Mouse (Mus musculus) liver, embryonic 11.5 days (tissue): ENCODE results near the gene Mpp4. TPM values are rescaled to one million over a fixed set of nuclear protein-coding genes. Genes with fewer than 3 reads are reported as not detected.
A peak's percentile ranks its signal among the peaks of the same experiment; 100 is the strongest.

ENCODE experiments used
- ATAC-seq: fragments of 200-750 bp; cut with Nextera tagmentation; replicated peaks from 2 replicates; pipeline ENCODE4 v1.8.0; 2017; ENCODE audit warnings: moderate number of reproducible peaks, mild to moderate bottlenecking, moderate TSS enrichment, moderate library complexity; ENCODE audit not compliant: low FRiP score
- DNase-seq: peaks from one replicate; pipeline ENCODE4 v3.0.0-alpha.2; 2017; ENCODE audit warnings: low spot score
- H3K27ac ChIP-seq: fragments of 300-500 bp; sonication (generic); 2 replicates; pipeline ENCODE4 v1.5.1; 2014; ENCODE audit warnings: mild to moderate bottlenecking, low read depth, low read length, control low read depth
- H3K27me3 ChIP-seq: fragments of 300-500 bp; sonication (generic); replicated peaks from 2 replicates; pipeline ENCODE4 v1.6.1; 2014; ENCODE audit warnings: low read length, mixed read lengths; ENCODE audit not compliant: control insufficient read depth, insufficient read depth
- H3K36me3 ChIP-seq: fragments of 300-500 bp; sonication (generic); 2 replicates; pipeline ENCODE4 v1.6.1; 2014; ENCODE audit warnings: mild to moderate bottlenecking, low read length, moderate library complexity, mixed read lengths; ENCODE audit not compliant: control insufficient read depth, insufficient read depth
- H3K4me1 ChIP-seq: fragments of 300-500 bp; sonication (generic); replicated peaks from 2 replicates; pipeline ENCODE4 v1.6.1; 2014; ENCODE audit warnings: low read length, mixed read lengths; ENCODE audit not compliant: control insufficient read depth, insufficient read depth
- H3K4me2 ChIP-seq: fragments of 300-500 bp; sonication (generic); 2 replicates; pipeline ENCODE4 v1.6.1; 2014; ENCODE audit warnings: mild to moderate bottlenecking, control low read depth, moderate library complexity
- H3K4me3 ChIP-seq: fragments of 300-500 bp; sonication (generic); 2 replicates; pipeline ENCODE4 v1.5.1; 2014; ENCODE audit warnings: low read depth, low read length, control low read depth
- H3K9ac ChIP-seq: fragments of 300-500 bp; sonication (generic); 2 replicates; pipeline ENCODE4 v1.6.1; 2014; ENCODE audit warnings: low read depth, low read length, control low read depth
- H3K9me3 ChIP-seq: fragments of 300-500 bp; sonication (generic); 2 replicates; pipeline ENCODE4 v1.6.1; 2016; ENCODE audit warnings: low read length, inconsistent platforms, mixed read lengths; ENCODE audit not compliant: control insufficient read depth
- WGBS: fragments of 180-500 bp; shearing (Covaris S2); extraction: QIAGEN DNeasy Blood & Tissue Kit; methylation state at CpG from one replicate; pipeline ENCODE4 v1.1.7; 2014; 5-methylcytosine and 5-hydroxymethylcytosine counted together
- polyA plus RNA-seq: library from polyadenylated mRNA; unstranded; fragments of >200 nt; fragmentation: Nextera tagmentation; extraction: Ambion mirVana; gene quantifications from 2 replicates; pipeline ENCODE4 v1.2.1, GENCODE M21; 2014

Mpp4 gene
- polyA plus RNA-seq = 0.47 and 0.52 TPM in 2 replicates

DNA sequence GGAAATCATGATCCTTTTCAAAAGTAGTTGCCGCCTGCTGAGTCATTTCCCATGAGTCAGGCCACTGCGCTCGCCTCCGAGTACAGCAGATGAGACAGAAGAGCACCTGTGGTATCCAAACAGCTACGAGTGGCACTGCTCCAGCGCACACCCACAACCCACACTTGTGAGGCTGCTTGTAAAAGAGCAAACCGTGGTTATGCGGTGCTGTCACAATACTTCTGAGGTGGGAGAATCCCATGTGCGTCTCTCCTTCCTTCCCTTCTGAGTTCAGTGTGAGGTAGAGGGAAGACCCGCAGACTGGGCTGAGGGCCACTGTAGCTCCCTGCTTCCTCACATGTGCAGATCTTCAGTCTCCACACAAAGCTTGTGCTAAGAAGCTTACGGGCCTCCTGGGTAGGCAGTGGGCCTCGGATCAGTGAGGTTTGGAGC is at the start of gene Mpp4:
Gene Mpp4 (minus strand): TSS at position 360 of the 432 bp plus-strand sequence.
- DNase-seq (no peak), ATAC-seq (no peak)
- no peak within 1 kb of the TSS for H3K4me3 ChIP-seq
- no peak within 1 kb of the TSS for H3K4me2 ChIP-seq
- H3K27ac ChIP-seq = no peak within 1 kb of the TSS
- H3K36me3 ChIP-seq = peaks cover 4% of the 10 kb centered on the region; the same call in 1 of the 2 replicates
- H3K9ac ChIP-seq = no peak within 1 kb of the TSS
- H3K27me3 ChIP-seq = no peaks in the 10 kb centered on the region
- no peaks in the 10 kb centered on the region for H3K9me3 ChIP-seq
- 58% methylated on average over 12 of the region's 12 CpGs for WGBS
- H3K4me1 ChIP-seq = no peaks in the 10 kb centered on the region

DNA sequence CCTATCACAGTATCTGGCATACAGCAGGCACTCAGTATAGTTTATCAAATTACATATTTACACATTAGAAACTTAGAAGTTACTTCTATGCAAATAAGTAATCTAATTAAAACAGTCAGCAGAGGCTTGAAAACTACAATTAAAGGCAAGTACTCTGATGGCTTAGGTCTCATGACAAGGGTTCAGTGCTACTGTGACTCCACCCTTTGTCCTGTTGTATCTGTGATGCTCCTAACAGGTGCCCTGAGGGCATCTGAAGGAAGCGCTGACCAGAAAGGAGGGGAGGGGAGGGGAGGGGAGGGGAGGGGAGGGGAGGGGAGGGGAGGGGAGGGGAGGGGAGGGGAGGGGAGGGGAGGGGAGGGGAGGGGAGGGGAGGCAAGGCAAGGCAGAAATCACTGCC is 49.8 kb upstream of the Mpp4 start:
- no peak for ATAC-seq
- peaks cover 4% of the 10 kb centered on the region; the same call in 1 of the 2 replicates for H3K36me3 ChIP-seq
- 40% methylated on average over 1 of the region's 1 CpGs for WGBS

DNA sequence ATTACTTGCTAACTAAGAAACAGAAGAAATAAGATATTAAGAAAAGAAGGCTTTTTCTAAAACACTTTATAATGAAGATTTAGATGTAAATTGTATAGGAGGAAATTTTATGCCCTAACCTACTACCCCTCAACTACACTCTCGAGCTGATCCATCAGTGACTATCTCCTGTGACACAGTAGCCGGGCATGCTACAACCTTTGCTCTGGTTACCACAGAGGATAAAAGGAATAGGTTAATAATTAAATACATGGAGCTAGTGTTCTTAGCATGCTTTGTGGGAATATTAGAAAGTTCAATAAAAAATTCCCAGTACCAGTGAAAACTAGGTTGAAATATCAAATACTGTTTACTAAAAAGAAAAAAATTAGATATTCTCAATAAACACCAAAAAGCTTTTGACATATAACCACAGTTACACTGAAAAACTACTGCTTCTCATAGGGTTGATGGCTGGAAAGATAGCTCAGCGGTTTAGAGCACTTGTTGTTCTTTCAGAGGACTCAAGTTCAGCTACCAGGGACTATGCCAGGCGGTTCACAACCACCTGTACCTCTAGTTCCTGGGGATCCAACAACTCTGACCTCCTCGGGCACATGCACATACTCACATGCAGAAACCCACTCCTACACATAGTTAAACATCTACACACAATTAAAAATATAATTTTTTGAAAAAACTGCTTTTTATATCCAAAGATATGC is 49.0 kb upstream of the Mpp4 start:
- H3K27me3 ChIP-seq = no peaks in the 10 kb centered on the region
- H3K9ac ChIP-seq = no peak overlapping the region
- no peak; the same call in 1 of the 2 replicates for ATAC-seq
- no peak overlapping the region for H3K4me2 ChIP-seq
- no peaks in the 10 kb centered on the region for H3K4me1 ChIP-seq
- DNase-seq = no peak
- H3K36me3 ChIP-seq = peaks cover 4% of the 10 kb centered on the region; the same call in 1 of the 2 replicates
- no peaks in the 10 kb centered on the region for H3K9me3 ChIP-seq
- H3K4me3 ChIP-seq = no peak overlapping the region
- H3K27ac ChIP-seq = peak overlapping the region; percentile 43
- WGBS = 70% methylated on average over 5 of the region's 5 CpGs

More for the DNA sequence above, 49.8 kb upstream of the Mpp4 start:
- H3K9ac ChIP-seq = no peak overlapping the region
- no peaks in the 10 kb centered on the region for H3K4me1 ChIP-seq
- no peaks in the 10 kb centered on the region for H3K27me3 ChIP-seq
- H3K27ac ChIP-seq = 0 out of 2 replicates have a peak overlapping the region, but pooled peaks have one; percentile 43
- no peaks in the 10 kb centered on the region for H3K9me3 ChIP-seq
- no peak overlapping the region for H3K4me2 ChIP-seq
- no peak for DNase-seq
- no peak overlapping the region for H3K4me3 ChIP-seq

DNA sequence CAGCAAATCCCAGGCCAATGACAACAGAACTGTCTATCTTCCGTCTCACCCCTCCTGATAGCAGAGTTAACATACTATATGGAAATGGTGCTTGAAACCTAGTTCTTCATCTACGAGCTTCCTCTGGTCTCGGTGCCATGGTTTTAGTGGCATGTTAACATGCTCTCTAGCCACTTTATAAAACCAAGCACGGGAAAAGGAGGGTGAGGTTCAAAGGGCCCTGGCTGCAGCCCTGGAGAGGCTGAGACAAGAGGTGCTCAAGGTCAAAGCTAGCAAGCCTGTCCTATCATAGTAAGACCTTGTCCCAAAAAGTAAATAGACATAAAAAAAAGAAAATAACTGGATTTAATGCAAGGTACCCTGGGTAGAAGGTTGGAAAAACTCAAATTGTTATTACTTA is 48.5 kb upstream of the Mpp4 start:
- no peak for ATAC-seq
- H3K27ac ChIP-seq = no peak overlapping the region; the same call in 1 of the 2 replicates
- no peaks in the 10 kb centered on the region for H3K27me3 ChIP-seq

DNA sequence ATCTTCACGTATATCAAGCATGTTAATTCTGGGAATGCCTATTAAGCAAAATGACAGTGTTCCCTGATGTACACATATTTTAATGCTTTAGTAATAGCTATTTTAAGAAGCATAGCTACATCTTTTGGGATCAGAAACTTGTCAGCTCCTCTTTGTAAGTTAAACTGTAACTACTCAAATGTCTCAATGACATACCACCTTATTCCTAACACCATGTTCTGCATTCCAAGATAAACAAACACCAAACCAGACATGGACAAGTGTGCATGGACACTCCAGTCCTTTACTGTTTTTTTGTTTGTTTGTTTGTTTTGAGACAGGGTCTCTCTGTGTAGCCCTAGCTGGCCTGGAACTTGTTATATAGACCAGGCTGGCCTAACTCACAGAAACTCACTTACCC is 45.1 kb upstream of the Mpp4 start:
- Histone ChIP-seq H3K9ac (no peak overlapping the region), H3K27ac (no peak overlapping the region), H3K9me3 (no peaks in the 10 kb centered on the region), H3K4me2 (no peak overlapping the region), H3K4me3 (no peak overlapping the region), H3K27me3 (no peaks in the 10 kb centered on the region), H3K36me3 (no peaks in the 10 kb centered on the region; the same call in 1 of the 2 replicates), H3K4me1 (no peaks in the 10 kb centered on the region)
- WGBS = 97% methylated on average over 1 of the region's 1 CpGs
- ATAC-seq (no peak), DNase-seq (no peak)

More for the DNA sequence above, 48.5 kb upstream of the Mpp4 start:
- Histone ChIP-seq H3K9ac (no peak overlapping the region; the same call in 1 of the 2 replicates), H3K36me3 (peaks cover 4% of the 10 kb centered on the region; the same call in 1 of the 2 replicates), H3K9me3 (no peaks in the 10 kb centered on the region), H3K4me1 (no peaks in the 10 kb centered on the region), H3K4me2 (no peak overlapping the region), H3K4me3 (no peak overlapping the region)
- no peak for DNase-seq
- WGBS = 64% methylated on average over 4 of the region's 4 CpGs

DNA sequence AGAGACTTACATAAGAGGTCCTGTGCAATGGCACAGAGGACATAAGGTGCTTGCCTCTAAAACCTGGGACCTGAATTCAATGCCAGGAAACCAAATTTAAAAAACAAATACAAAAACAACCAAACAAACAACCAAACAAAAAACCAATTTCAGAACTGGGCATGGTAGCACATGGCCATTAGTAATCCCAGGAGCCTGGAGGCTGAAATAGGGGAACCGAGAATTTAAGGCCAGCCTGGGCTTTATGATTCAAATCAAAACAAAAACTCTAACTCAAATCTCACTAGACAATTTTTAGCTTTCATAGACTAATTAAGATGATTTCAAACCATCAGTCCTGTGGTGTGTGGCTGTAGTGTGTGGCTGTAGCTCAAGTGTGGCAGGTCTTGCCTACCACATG is 41.3 kb upstream of the Mpp4 start:
- Histone ChIP-seq H3K4me3 (no peak overlapping the region), H3K27ac (no peak overlapping the region), H3K27me3 (no peaks in the 10 kb centered on the region), H3K4me1 (no peaks in the 10 kb centered on the region), H3K9me3 (no peaks in the 10 kb centered on the region), H3K4me2 (no peak overlapping the region), H3K9ac (no peak overlapping the region), H3K36me3 (no peaks in the 10 kb centered on the region; the same call in 1 of the 2 replicates)
- DNase-seq (no peak), ATAC-seq (no peak)
- 82% methylated on average over 1 of the region's 1 CpGs for WGBS

DNA sequence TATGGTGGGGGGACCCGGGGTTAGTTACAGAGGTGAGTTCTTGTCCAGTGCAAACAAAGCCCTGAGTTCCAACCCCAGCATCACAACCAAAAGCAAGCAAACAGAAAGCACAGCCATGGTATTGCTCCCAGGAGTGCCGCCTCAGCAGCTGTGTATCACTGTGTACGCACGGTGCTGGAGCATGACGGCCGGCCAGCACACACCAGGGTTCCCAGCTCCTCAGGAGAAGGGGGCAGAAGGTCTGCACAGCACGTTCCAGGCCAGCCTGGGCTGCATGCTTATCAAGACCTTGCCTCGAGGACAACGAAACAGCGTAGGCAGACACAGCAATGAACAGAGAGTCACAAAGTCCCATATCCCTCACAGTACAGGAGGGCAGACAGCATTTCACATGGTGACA is 39.2 kb upstream of the Mpp4 start:
- ATAC-seq (no peak), DNase-seq (no peak)
- Histone ChIP-seq H3K9me3 (no peaks in the 10 kb centered on the region), H3K27me3 (no peaks in the 10 kb centered on the region), H3K4me2 (no peak overlapping the region), H3K4me1 (no peaks in the 10 kb centered on the region), H3K9ac (no peak overlapping the region), H3K36me3 (no peaks in the 10 kb centered on the region), H3K27ac (no peak overlapping the region), H3K4me3 (no peak overlapping the region)
- 82% methylated on average over 10 of the region's 10 CpGs for WGBS

DNA sequence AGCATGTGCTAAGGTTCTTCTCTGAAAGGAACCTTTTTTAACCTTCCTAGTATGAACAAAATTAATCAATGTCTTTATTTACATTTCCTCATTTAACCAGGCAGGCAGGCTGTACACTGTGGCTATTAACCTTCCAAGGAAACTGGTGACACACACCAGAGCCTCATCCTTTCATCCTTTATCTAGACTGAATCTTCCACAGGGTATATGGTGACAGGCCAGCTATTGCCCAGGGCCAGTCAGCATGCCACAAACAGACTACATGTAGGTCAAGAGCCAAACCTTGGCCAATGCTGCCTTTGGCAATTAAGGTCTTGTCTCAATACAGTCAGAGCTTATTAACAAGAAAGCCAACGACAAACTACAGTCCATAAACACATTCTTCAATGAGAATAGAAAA is 38.4 kb upstream of the Mpp4 start:
- H3K36me3 ChIP-seq = no peaks in the 10 kb centered on the region
- H3K9ac ChIP-seq = no peak overlapping the region
- no peak for ATAC-seq
- H3K9me3 ChIP-seq = no peaks in the 10 kb centered on the region
- H3K27me3 ChIP-seq = no peaks in the 10 kb centered on the region
- no peaks in the 10 kb centered on the region for H3K4me1 ChIP-seq
- no peak overlapping the region for H3K4me2 ChIP-seq
- 71% methylated on average over 1 of the region's 1 CpGs for WGBS
- no peak overlapping the region for H3K4me3 ChIP-seq
- H3K27ac ChIP-seq = no peak overlapping the region
- DNase-seq = no peak

DNA sequence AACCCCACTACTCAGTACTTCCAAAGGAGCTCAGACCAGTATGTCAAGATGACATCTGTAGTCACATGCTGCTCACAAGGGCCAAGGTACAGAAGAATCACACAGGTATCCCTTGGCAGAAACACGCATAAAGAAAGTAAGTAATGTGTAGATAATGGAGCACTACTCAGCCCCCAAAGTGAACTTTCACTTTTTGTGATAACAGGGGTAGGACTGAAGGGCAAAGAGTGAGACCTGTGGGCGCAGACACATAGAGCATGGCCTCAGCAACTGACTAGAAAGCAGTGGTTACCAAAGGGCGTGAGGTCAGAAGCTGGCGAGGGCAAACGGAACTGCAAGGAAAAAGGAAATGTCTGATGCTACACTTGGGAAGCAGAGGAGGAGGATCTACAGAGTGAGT is 37.8 kb upstream of the Mpp4 start:
- Histone ChIP-seq H3K27me3 (no peaks in the 10 kb centered on the region), H3K4me2 (no peak overlapping the region), H3K4me3 (no peak overlapping the region), H3K9ac (no peak overlapping the region), H3K4me1 (no peaks in the 10 kb centered on the region), H3K27ac (no peak overlapping the region), H3K9me3 (no peaks in the 10 kb centered on the region), H3K36me3 (no peaks in the 10 kb centered on the region)
- DNase-seq (no peak), ATAC-seq (no peak)
- 81% methylated on average over 5 of the region's 5 CpGs for WGBS
